Mouse (Mus musculus) lung, adult 2 months (tissue): Measurements from ENCODE around the gene Igsf21.

Source experiments
- CTCF ChIP-seq: fragments of 200-500 bp; IDR thresholded peaks from 2 replicates; pipeline ENCODE4 v1.5.1; 2011; ENCODE audit warnings: mild to moderate bottlenecking, low read length, control low read depth; ENCODE audit not compliant: insufficient read depth
- POLR2A ChIP-seq: fragments of 200-500 bp; IDR thresholded peaks from 2 replicates; pipeline ENCODE4 v1.6.1; 2011; ENCODE audit warnings: low read depth, mild to moderate bottlenecking, control low read depth, low read length, borderline replicate concordance; ENCODE audit errors: extremely low read depth

- TF ChIP-seq CTCF (no peak), POLR2A (no peak)
These were observed 9.3 kb downstream of the Igsf21 start for GRCm38 (mm10) chr4:140237305-140237741.
